Mouse (Mus musculus) midbrain, embryonic 15.5 days (tissue): ENCODE results near the gene Gm853. TPM values are rescaled to one million over a fixed set of nuclear protein-coding genes. Genes with fewer than 3 reads are reported as not detected.
A peak's percentile ranks its signal among the peaks of the same experiment; 100 is the strongest.

Experiments used
- ATAC-seq: fragments of 200-750 bp; cut with Nextera tagmentation; replicated peaks from 2 replicates; pipeline ENCODE4 v1.8.0; 2017; ENCODE audit warnings: moderate TSS enrichment
- H3K27ac ChIP-seq: fragments of 300-500 bp; sonication (generic); 2 replicates; pipeline ENCODE4 v1.5.1; 2015; ENCODE audit warnings: mild to moderate bottlenecking, inconsistent platforms
- H3K27me3 ChIP-seq: fragments of 300-500 bp; sonication (generic); replicated peaks from 2 replicates; pipeline ENCODE4 v1.6.1; 2015; ENCODE audit warnings: inconsistent platforms
- H3K36me3 ChIP-seq: fragments of 300-500 bp; sonication (generic); replicated peaks from 2 replicates; pipeline ENCODE4 v1.6.1; 2015; ENCODE audit warnings: inconsistent platforms
- H3K4me1 ChIP-seq: fragments of 300-500 bp; sonication (generic); 2 replicates; pipeline ENCODE4 v1.6.1; 2015; ENCODE audit warnings: inconsistent platforms
- H3K4me2 ChIP-seq: fragments of 300-500 bp; sonication (generic); 2 replicates; pipeline ENCODE4 v1.6.1; 2015; ENCODE audit warnings: inconsistent platforms, mild to moderate bottlenecking, moderate library complexity
- H3K4me3 ChIP-seq: fragments of 300-500 bp; sonication (generic); 2 replicates; pipeline ENCODE4 v1.5.1; 2015; ENCODE audit warnings: mild to moderate bottlenecking, inconsistent platforms
- H3K9ac ChIP-seq: fragments of 300-500 bp; sonication (generic); 2 replicates; pipeline ENCODE4 v1.6.1; 2015; ENCODE audit warnings: mild to moderate bottlenecking, inconsistent platforms
- H3K9me3 ChIP-seq: fragments of 300-500 bp; sonication (generic); 2 replicates; pipeline ENCODE4 v1.6.1; 2016; ENCODE audit warnings: inconsistent platforms
- WGBS: fragments of 180-500 bp; shearing (Covaris S2); methylation state at CpG from one replicate; pipeline ENCODE4 v1.1.7; 2015; ENCODE audit warnings: mixed read lengths; 5-methylcytosine and 5-hydroxymethylcytosine counted together
- polyA plus RNA-seq: library from polyadenylated mRNA; unstranded; fragments of >200 nt; fragmentation: Nextera tagmentation; extraction: Ambion mirVana; gene quantifications from 2 replicates; pipeline ENCODE4 v1.2.1, GENCODE M21; 2015

Gene Gm853
- polyA plus RNA-seq, 1 experiment from 2014 or later = 0.06 TPM

DNA sequence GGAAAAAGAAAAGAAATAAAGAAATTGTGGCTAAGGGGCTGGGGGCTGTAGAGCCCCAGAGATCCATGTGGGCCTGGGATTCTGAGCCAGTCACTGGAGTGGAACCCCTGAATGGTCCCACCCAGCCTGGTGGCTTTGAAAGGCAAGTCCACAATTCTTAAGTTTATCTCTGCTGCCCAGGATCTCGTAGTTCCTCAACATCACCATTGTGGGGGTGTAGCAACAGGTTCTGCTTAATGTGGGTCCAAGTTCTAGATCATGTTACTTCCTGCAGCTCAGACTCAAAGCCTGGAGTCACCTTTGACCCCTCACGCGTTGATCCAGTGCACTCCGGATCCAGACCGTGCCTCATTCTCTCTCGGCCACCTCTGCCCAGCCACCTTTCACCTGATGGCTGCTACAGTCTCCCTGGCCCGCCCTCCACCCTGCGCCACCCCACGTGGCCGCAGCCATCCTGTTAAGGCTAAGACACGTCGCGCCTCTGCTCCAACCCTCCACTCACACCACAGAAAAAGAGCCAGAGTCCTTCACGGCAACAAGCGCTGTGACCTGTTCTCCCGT lies 52.7 kb downstream of the Gm853 start:
- Histone ChIP-seq H3K9ac (no peak overlapping the region), H3K4me3 (no peak overlapping the region), H3K27ac (no peak overlapping the region), H3K4me2 (no peak overlapping the region), H3K36me3 (no peaks in the 10 kb centered on the region), H3K4me1 (peaks cover 11% of the 10 kb centered on the region), H3K9me3 (no peaks in the 10 kb centered on the region), H3K27me3 (peaks cover 18% of the 10 kb centered on the region)
- no peak for ATAC-seq
- 88% methylated on average over 16 of the region's 16 CpGs for WGBS

GRCm38 (mm10) chr4:130168280-130169183 lies 53.7 kb downstream of the Gm853 start:
- H3K27me3 ChIP-seq = peaks cover 12% of the 10 kb centered on the region
- no peaks in the 10 kb centered on the region for H3K36me3 ChIP-seq
- H3K4me3 ChIP-seq = no peak overlapping the region
- H3K9ac ChIP-seq = 0 out of 2 replicates have a peak overlapping the region, but pooled peaks have one; percentile 6
- H3K27ac ChIP-seq = no peak overlapping the region
- no peak for ATAC-seq
- no peaks in the 10 kb centered on the region for H3K9me3 ChIP-seq
- peak overlapping the region; percentile 24; the same call in 1 of the 2 replicates for H3K4me2 ChIP-seq
- WGBS = 29% methylated on average over 16 of the region's 16 CpGs
- H3K4me1 ChIP-seq = peaks cover 13% of the 10 kb centered on the region

DNA sequence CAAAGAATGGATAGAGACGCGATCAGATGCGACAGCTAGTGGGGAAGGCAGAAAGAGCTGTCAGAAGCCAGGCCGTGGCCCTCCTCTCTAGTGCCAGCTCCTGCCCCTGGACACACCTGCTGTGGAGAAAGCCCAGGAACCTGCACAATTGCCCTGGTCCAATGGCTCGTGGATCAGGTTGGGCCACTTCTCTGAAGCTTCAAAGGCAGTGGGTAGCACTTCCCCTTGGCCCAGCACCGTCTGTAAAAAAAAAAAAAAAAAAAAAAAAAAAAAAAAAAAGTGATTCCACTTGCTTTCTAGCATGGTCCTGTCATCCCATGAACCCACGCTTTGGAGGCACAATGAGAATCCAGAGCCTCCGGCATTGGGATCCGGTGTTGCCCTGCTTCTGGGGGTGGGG lies 54.4 kb downstream of the Gm853 start:
- no peak for ATAC-seq
- Histone ChIP-seq H3K4me2 (peak overlapping the region; percentile 30; the same call in 1 of the 2 replicates), H3K27ac (no peak overlapping the region), H3K9ac (no peak overlapping the region), H3K4me1 (peaks cover 20% of the 10 kb centered on the region), H3K27me3 (peaks cover 14% of the 10 kb centered on the region), H3K4me3 (0 out of 2 replicates have a peak overlapping the region, but pooled peaks have one; percentile 5), H3K36me3 (no peaks in the 10 kb centered on the region), H3K9me3 (no peaks in the 10 kb centered on the region)
- WGBS = 38% methylated on average over 9 of the region's 9 CpGs

DNA sequence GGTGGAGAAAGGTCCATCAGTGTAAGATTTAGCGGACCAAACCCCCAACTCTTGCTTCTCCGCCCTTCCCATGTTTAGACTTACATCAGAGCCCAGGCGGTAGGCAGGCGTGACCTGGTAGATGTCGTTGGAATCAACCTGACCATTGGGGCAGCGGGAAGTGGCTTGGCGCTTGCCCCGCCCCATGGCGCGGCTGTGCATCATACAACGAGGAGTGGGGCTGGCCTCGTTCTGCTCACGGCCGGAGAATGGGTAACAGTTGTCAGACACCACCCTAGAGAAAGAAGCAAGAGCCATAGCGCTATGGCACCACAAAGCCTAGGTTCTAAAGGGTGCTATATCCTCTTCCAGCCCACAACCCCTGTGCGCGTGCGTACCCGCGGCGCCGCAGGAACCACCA lies 54.9 kb downstream of the Gm853 start:
- Histone ChIP-seq H3K36me3 (no peaks in the 10 kb centered on the region), H3K9ac (no peak overlapping the region), H3K27me3 (peaks cover 19% of the 10 kb centered on the region), H3K4me1 (peaks cover 20% of the 10 kb centered on the region), H3K27ac (no peak overlapping the region), H3K9me3 (no peaks in the 10 kb centered on the region), H3K4me2 (peak overlapping the region; percentile 30), H3K4me3 (0 out of 2 replicates have a peak overlapping the region, but pooled peaks have one; percentile 5)
- 57% methylated on average over 22 of the region's 22 CpGs for WGBS
- ATAC-seq = no peak

GRCm38 (mm10) chr4:130166592-130166991 lies 55.6 kb downstream of the Gm853 start:
- no peaks in the 10 kb centered on the region for H3K9me3 ChIP-seq
- peaks cover 20% of the 10 kb centered on the region for H3K4me1 ChIP-seq
- H3K27me3 ChIP-seq = peaks cover 20% of the 10 kb centered on the region
- no peak for ATAC-seq
- H3K36me3 ChIP-seq = no peaks in the 10 kb centered on the region
- 82% methylated on average over 8 of the region's 8 CpGs for WGBS
- H3K27ac ChIP-seq = no peak overlapping the region
- H3K4me3 ChIP-seq = no peak overlapping the region
- H3K4me2 ChIP-seq = no peak overlapping the region
- no peak overlapping the region for H3K9ac ChIP-seq

GRCm38 (mm10) chr4:130166061-130166460 lies 56.1 kb downstream of the Gm853 start:
- Histone ChIP-seq H3K4me3 (no peak overlapping the region), H3K4me1 (peaks cover 20% of the 10 kb centered on the region), H3K27ac (no peak overlapping the region), H3K9ac (no peak overlapping the region), H3K27me3 (peaks cover 20% of the 10 kb centered on the region), H3K4me2 (no peak overlapping the region), H3K9me3 (no peaks in the 10 kb centered on the region), H3K36me3 (no peaks in the 10 kb centered on the region)
- WGBS = 82% methylated on average over 18 of the region's 18 CpGs
- ATAC-seq = no peak

GRCm38 (mm10) chr4:130164121-130164520 lies 58.1 kb downstream of the Gm853 start:
- H3K36me3 ChIP-seq = no peaks in the 10 kb centered on the region
- 78% methylated on average over 6 of the region's 6 CpGs for WGBS
- no peaks in the 10 kb centered on the region for H3K9me3 ChIP-seq
- no peak for ATAC-seq
- peaks cover 20% of the 10 kb centered on the region for H3K27me3 ChIP-seq
- H3K9ac ChIP-seq = no peak overlapping the region
- H3K4me2 ChIP-seq = no peak overlapping the region
- no peak overlapping the region for H3K4me3 ChIP-seq
- no peak overlapping the region for H3K27ac ChIP-seq
- H3K4me1 ChIP-seq = peaks cover 20% of the 10 kb centered on the region

DNA sequence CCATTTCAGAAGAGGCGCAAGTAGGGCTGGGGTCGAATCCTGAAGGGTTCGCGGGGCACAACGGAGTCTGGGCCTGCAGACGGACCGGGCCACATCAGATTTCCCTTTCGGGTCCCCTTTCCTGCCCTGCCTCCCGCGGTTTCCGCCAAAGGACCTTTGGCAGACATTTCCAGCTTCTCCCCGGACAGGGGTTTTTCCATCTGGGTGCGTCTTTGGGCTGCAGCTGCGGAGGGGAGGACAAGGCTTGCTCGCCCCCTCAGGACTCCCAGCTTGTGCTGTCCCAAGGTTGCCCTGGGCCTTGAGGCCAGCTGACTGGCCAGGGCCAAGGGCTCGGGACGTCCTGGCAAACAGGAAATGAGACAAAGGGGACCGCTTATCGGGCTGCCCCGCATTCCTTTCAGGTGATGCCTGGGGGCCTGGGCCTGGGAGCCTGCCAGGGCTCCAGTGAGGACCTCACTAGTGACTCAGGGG lies 58.8 kb downstream of the Gm853 start:
- H3K4me3 ChIP-seq = no peak overlapping the region
- H3K4me2 ChIP-seq = peak overlapping the region; percentile 34
- H3K9me3 ChIP-seq = no peaks in the 10 kb centered on the region
- peaks cover 20% of the 10 kb centered on the region for H3K4me1 ChIP-seq
- WGBS = 10% methylated on average over 19 of the region's 20 CpGs
- H3K27me3 ChIP-seq = peaks cover 20% of the 10 kb centered on the region
- ATAC-seq = no peak
- H3K9ac ChIP-seq = no peak overlapping the region
- no peak overlapping the region for H3K27ac ChIP-seq
- H3K36me3 ChIP-seq = no peaks in the 10 kb centered on the region

- H3K27me3 ChIP-seq = peaks cover 16% of the 10 kb centered on the region
These were observed 60.9 kb downstream of the Gm853 start for GRCm38 (mm10) chr4:130161349-130161748.

More at GRCm38 (mm10) chr4:130161349-130161748, 60.9 kb downstream of the Gm853 start:
- Histone ChIP-seq H3K4me1 (peaks cover 10% of the 10 kb centered on the region), H3K9me3 (no peaks in the 10 kb centered on the region), H3K9ac (no peak overlapping the region), H3K27ac (no peak overlapping the region), H3K4me2 (no peak overlapping the region), H3K4me3 (no peak overlapping the region), H3K36me3 (no peaks in the 10 kb centered on the region)
- no peak for ATAC-seq
- WGBS = 21% methylated on average over 4 of the region's 4 CpGs

Other genes with a start within 250 kb of the Gm853 start
- gene Adgrb2, start 237.5 kb downstream of the Gm853 start, polyA plus RNA-seq = 19.4 and 23.6 TPM in 2 replicates
- gene Col16a1, start 174.6 kb downstream of the Gm853 start, polyA plus RNA-seq = 7.8 and 12.9 TPM in 2 replicates
- gene Pef1, start 119.8 kb downstream of the Gm853 start, polyA plus RNA-seq = 68.1 and 75.5 TPM in 2 replicates
- 3.3 and 3.6 TPM in 2 replicates for gene Hcrtr1, start 83.0 kb downstream of the Gm853 start, polyA plus RNA-seq
- 5.1 and 6.4 TPM in 2 replicates for gene Tinagl1, start 47.3 kb downstream of the Gm853 start, polyA plus RNA-seq
- 42.9 and 50.3 TPM in 2 replicates for gene Serinc2, start 56.8 kb upstream of the Gm853 start, polyA plus RNA-seq
- gene Fabp3, start 86.2 kb upstream of the Gm853 start, polyA plus RNA-seq = 216 and 230 TPM in 2 replicates
- gene Gm10570, start 86.3 kb upstream of the Gm853 start, polyA plus RNA-seq = 1.0 and 1.4 TPM in 2 replicates
- gene Zcchc17, start 137.5 kb upstream of the Gm853 start, polyA plus RNA-seq = 83.5 and 84.1 TPM in 2 replicates
- gene Snrnp40, start 137.7 kb upstream of the Gm853 start, polyA plus RNA-seq = 106 and 110 TPM in 2 replicates